Mouse (Mus musculus) kidney, adult 2 months (tissue): ENCODE measurements at regions not wholly inside any gene's neighbourhood (a gene's known extent, or its start where the extent isn't known, plus 50 kb on each side); places are given as distances from the start of the nearest gene placed in this dataset.
A peak's percentile ranks its signal among the peaks of the same experiment; 100 is the strongest.

Experiments used
- DNase-seq: peaks from one replicate; pipeline ENCODE4 v3.0.0; 2021
- H3K27ac ChIP-seq: fragments of 200-500 bp; 2 replicates; pipeline ENCODE4 v1.5.1; 2012; ENCODE audit warnings: low read depth, low read length, control low read depth, inconsistent platforms; ENCODE audit not compliant: insufficient read depth
- H3K27me3 ChIP-seq: fragments of 200-500 bp; replicated peaks from 2 replicates; pipeline ENCODE4 v1.6.1; 2012; ENCODE audit warnings: mild to moderate bottlenecking, moderate library complexity, low read length, inconsistent platforms; ENCODE audit not compliant: control insufficient read depth, insufficient read depth
- H3K36me3 ChIP-seq: fragments of 200-500 bp; 2 replicates; pipeline ENCODE4 v1.6.1; 2012; ENCODE audit warnings: mild to moderate bottlenecking, moderate library complexity, low read length, inconsistent platforms; ENCODE audit not compliant: control insufficient read depth, insufficient read depth
- H3K4me1 ChIP-seq: fragments of 200-500 bp; 2 replicates; pipeline ENCODE4 v1.6.1; 2011; ENCODE audit warnings: low read length; ENCODE audit not compliant: control insufficient read depth, insufficient read depth
- H3K4me3 ChIP-seq: fragments of 200-500 bp; 2 replicates; pipeline ENCODE4 v1.5.1; 2011; ENCODE audit warnings: mild to moderate bottlenecking, low read depth, low read length, control low read depth; ENCODE audit not compliant: insufficient read depth
- CTCF ChIP-seq: fragments of 200-500 bp; conservative IDR thresholded peaks from 2 replicates; pipeline ENCODE4 v1.5.1; 2011; ENCODE audit warnings: low read depth, mild to moderate bottlenecking, control low read depth, low read length, moderate library complexity, mixed read lengths; ENCODE audit not compliant: insufficient read depth, insufficient read length
- POLR2A ChIP-seq: fragments of 200-500 bp; IDR thresholded peaks from one replicate; pipeline ENCODE4 v1.6.1; 2011; ENCODE audit warnings: low read depth, low read length, control low read depth
- WGBS: fragments of 180-500 bp; shearing (Covaris S2); methylation state at CpG from one replicate; pipeline ENCODE4 v1.1.7; 2018; 5-methylcytosine and 5-hydroxymethylcytosine counted together

DNA sequence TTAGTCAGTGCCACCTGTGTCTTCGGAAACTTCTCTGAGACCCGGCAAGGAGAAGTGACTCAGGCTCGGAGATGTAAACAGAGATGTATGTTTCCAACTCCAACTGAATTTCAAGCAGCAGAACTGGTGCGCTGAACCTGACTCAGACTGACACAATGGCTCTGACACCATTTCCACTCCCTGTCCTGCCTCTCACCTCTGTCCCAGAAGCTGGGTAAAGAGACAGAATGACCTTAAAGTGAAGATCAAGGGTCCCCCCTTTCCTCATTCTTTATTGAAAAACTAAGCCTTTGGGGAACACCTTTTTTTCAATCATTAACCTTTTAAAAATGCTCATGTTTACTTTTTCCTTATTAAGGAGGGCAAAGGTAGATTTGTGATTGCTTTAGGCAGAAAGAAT, 979.4 kb upstream of the Lcorl start:
- no peaks in the 10 kb centered on the region for H3K27me3 ChIP-seq
- WGBS, result 78% methylated on average over 4 of the region's 4 CpGs
- DNase-seq, result peak; percentile 2

DNA sequence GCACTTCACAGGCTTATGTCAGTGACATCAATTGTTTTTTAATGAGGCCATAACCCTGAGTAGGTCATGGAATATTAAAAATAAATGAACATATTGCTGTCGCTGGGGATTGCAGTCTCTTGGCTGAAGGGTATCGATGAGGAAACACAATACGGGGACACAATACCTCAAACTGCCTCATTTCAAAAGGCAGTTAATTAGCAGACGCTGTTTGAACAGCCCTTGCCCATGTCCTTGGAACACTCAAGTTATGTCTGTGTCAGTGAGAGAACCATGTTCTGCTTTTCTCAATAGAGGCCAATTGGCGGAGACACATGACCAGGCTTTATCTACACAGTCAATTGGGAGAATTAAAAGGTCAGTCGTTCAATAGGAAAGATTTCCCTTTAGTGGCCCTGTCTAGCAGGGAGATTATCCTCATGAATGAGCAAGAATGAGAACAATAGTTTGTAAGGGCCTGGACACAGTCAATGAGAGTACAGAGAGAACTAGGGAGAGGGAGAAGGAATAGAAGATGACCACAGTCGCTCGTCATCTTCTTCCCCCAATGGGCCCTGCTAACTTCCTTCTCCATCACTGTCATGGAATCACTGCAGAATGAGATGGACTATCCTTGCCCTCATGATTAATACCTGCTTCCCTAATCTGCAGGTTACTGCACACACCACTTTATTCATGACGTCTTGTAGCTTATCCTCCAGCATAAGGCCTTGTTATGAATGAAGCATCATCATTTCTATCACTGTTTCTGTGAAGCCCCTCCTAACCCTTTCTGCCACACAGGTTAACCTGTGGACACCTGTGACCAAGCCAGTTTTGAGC, 973.6 kb upstream of the Lcorl start:
- Histone ChIP-seq H3K4me1 (no peaks in the 10 kb centered on the region), H3K27me3 (no peaks in the 10 kb centered on the region), H3K27ac (no peak overlapping the region), H3K4me3 (no peak overlapping the region), H3K36me3 (no peaks in the 10 kb centered on the region)
- WGBS, result 91% methylated on average over 9 of the region's 9 CpGs
- no peak for DNase-seq
- TF ChIP-seq CTCF (no peak), POLR2A (no peak)

More for the DNA sequence above, 979.4 kb upstream of the Lcorl start:
- peaks cover 3% of the 10 kb centered on the region; the same call in 1 of the 2 replicates for H3K4me1 ChIP-seq
- H3K36me3 ChIP-seq, result no peaks in the 10 kb centered on the region
- TF ChIP-seq CTCF (no peak), POLR2A (no peak)
- no peak overlapping the region for H3K4me3 ChIP-seq
- H3K27ac ChIP-seq, result no peak overlapping the region

DNA sequence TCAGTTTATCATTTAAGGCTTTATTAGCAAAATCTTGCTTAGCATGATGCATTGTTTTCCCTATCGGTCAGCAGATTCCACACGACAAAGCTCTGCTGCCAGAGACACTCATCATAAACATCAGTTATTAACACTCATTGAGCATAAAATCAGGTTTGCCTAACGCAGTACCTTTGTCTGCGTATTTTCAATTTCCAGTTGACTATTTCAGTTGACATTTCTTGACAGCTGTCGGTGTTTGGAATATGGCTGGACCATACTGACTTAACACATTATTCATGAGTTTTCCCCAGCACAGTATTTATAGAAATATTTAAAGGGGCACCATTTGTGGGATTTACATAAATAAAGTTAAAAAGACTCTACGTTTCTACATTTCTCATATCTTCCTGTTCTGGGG, 972.7 kb upstream of the Lcorl start:
- no peak for TF ChIP-seq POLR2A
- no peak for TF ChIP-seq CTCF
- Histone ChIP-seq H3K4me1 (no peaks in the 10 kb centered on the region), H3K36me3 (no peaks in the 10 kb centered on the region), H3K27ac (no peak overlapping the region), H3K27me3 (no peaks in the 10 kb centered on the region), H3K4me3 (no peak overlapping the region)
- WGBS, result 92% methylated on average over 6 of the region's 6 CpGs
- DNase-seq, result no peak

DNA sequence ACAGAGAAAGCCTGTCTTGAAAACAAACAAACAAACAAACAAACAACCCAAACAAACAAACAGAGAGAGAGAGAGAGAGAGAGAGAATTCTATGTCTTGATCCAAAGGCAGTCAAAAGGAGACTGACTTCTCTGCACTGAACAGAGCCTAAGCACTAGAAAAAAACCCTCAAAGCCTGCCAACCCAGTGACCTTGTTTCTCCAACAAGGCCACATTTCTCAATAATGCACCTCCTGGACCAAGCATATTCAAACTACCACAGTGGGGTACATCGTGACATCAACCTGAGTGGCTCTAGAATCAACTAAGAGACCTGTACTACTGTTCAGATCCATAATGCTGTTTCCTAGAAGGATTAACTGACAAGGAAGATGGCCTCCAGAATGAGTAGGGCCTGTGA, 969.0 kb upstream of the Lcorl start:
- H3K36me3 ChIP-seq, result no peaks in the 10 kb centered on the region
- WGBS, result 89% methylated on average over 1 of the region's 1 CpGs
- no peak for TF ChIP-seq POLR2A
- H3K4me1 ChIP-seq, result no peaks in the 10 kb centered on the region
- no peak overlapping the region for H3K4me3 ChIP-seq
- no peak overlapping the region for H3K27ac ChIP-seq
- no peak for DNase-seq
- H3K27me3 ChIP-seq, result no peaks in the 10 kb centered on the region

DNA sequence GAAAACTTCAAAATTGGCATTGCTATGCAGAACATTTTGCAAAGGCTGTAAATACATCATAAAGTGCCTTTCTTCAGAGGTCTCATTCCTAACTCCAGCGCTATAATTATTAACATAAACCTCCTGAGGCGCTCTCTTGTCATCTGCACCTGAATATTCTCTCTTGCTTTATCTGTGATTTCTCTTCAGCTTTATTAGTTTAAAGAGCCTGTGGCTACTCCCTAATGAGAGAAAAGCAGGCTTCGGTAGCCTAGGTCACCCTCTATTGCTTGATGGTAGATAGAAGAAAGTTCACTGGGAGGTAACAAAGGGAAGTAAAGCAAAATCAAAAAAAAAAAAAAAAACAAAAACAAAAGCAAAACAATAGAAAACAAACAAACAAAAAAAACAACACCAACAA, 967.5 kb upstream of the Lcorl start:
- no peak for DNase-seq
- TF ChIP-seq POLR2A, result no peak
- TF ChIP-seq CTCF, result no peak
- Histone ChIP-seq H3K27me3 (no peaks in the 10 kb centered on the region), H3K4me1 (no peaks in the 10 kb centered on the region), H3K27ac (no peak overlapping the region), H3K4me3 (no peak overlapping the region), H3K36me3 (no peaks in the 10 kb centered on the region)
- 58% methylated on average over 3 of the region's 3 CpGs for whole genome bisulfite sequencing

DNA sequence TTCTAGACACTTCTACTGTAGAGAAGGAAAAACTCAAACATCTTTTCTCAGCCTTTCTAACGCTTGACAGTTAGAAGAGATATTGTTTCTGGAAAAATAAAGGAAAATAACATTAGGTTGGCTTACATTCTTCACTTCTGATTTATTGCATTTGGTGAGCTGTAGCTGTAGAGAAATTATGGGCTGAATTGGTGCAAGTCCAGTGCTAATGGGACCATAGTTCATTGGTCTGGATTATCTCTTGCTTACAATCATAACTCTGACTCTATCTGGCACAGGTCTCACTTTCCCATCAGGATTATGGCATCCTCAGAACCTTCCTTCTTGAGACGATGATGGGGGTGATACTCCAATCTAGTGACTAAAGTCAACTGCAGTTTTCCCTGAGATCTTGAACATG, 937.7 kb upstream of the Lcorl start:
- no peak overlapping the region for H3K4me3 ChIP-seq

DNA sequence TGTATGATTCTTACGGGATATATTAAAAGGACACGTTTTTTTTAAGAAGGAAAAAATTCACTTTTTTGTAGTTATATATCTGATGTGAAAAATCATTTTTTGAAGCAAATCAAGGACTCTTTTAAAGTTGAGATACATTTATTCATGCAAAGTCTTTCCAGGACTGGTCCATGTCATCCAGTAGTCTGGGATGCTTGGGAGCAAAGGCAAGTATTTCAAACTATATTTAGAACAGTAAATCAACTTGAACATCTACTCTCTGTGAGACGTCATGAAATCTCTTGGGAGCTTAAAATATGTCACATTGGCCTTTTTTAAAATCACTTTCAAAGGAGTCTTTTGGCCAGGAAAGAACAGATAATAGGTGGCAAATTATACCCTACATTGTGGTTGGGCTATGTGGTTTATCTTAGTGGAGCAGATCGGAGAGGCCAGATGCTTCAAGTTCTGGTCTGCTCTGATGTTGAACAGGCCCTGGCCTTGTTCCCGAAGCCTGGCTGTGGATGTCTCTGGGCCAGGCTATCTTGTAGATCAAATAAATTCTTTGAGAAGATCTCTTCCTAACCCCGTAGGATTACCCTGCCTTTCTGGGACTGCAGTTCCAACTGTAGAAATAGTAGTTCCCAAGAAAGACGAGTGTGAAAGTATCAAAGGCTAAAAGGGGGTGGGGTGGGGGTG, 936.8 kb upstream of the Lcorl start:
- peak; percentile 2 for DNase-seq

More for the DNA sequence above, 937.7 kb upstream of the Lcorl start:
- no peak for DNase-seq
- 73% methylated on average over 2 of the region's 2 CpGs for WGBS
- no peak overlapping the region for H3K27ac ChIP-seq
- no peaks in the 10 kb centered on the region for H3K27me3 ChIP-seq
- TF ChIP-seq CTCF, result no peak
- TF ChIP-seq POLR2A, result no peak
- H3K36me3 ChIP-seq, result no peaks in the 10 kb centered on the region
- H3K4me1 ChIP-seq, result no peaks in the 10 kb centered on the region

More for the DNA sequence above, 936.8 kb upstream of the Lcorl start:
- WGBS, result 62% methylated on average over 7 of the region's 7 CpGs
- no peak overlapping the region for H3K27ac ChIP-seq
- H3K36me3 ChIP-seq, result no peaks in the 10 kb centered on the region
- TF ChIP-seq CTCF (no peak), POLR2A (no peak)
- H3K4me1 ChIP-seq, result no peaks in the 10 kb centered on the region
- no peaks in the 10 kb centered on the region for H3K27me3 ChIP-seq
- no peak overlapping the region for H3K4me3 ChIP-seq
